Mouse (Mus musculus): ENCODE measurements at regions not wholly inside any gene's neighbourhood (a gene's known extent, or its start where the extent isn't known, plus 50 kb on each side); places are given as distances from the start of the nearest gene placed in this dataset.

DNA sequence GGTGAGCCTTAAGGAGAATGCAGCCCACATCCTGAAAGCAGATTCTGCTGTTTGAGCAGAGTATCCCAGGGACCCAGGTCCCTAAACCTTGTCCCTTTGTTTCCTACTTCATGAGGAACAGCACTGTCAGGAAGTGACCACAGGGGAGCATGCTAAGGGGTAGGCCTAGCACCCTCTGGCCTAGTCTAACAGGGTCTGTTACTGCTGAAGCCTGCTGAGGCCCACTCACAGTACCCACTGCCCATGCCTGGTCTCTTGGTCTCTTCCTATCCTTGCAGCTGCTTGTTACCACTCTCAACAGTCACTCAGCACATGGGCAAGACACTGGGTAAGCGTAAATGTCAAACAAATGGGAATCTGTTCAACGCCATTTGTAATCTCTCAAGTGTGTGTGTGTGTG is 113.2 kb downstream of the Nufip1 start:
- no peak for TF ChIP-seq CTCF (conservative IDR thresholded peaks at IDR 0.05)
- H3K4me3 ChIP-seq = no peak overlapping the region
- no peak for DNase-seq (ENCODE audit: low spot score in 2 of 2)
- H3K27ac ChIP-seq = no peak overlapping the region

DNA sequence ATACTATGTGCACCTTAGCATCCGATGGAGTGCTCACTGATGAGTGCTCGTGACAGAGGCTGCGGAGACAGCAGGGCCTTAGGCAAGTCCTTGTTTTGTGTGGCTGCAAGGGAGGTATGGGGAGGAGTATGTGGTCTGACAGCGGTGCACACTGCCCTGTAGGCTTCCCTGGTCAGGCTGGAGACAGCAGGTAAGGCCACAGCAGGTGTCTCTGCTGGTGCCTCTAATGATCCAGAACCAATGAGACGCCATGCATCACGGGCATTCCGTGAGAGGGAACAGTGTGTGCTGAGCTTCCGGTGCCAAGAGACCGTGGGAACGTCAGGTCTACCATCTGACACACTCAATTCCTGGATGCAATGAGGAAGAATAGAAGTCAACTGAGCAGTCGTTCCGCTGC is 114.8 kb downstream of the Nufip1 start:
- no peak for TF ChIP-seq CTCF (conservative IDR thresholded peaks at IDR 0.05)
- no peak overlapping the region for H3K4me3 ChIP-seq
- H3K27ac ChIP-seq = no peak overlapping the region
- no peak for DNase-seq (ENCODE audit: low spot score in 2 of 2)

DNA sequence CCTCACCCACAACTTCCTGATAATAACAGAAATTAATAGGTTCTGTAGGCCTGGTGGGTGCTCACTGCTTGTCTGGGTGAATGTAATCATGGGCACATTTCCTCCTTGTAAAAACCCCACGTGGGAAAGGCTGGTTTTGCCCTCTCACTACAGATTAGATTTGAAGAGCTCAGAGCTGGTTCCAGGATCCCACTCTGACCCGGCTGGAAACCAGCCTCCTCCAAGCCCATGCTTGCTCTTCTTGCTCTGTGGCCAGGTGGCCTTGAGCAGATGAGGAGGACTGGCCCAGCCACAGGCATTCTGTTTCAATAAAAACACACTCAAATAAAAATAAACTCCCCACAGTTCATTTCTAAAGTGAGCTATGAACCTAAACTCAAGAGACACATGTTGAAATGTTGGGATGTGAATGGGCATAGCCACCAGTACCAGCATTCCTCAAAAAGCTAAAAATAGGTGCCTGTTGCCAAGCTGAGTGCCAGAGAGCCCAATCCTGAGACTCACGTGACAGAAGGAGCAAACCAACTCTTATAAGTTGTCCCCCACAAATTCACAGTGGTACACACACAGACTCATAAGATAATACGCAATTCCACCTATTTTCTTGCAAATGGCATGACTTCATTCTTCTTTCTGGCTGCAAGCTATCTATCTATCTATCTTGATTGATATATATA is 116.1 kb downstream of the Nufip1 start:
- H3K27ac ChIP-seq = no peak overlapping the region
- TF ChIP-seq CTCF (conservative IDR thresholded peaks at IDR 0.05) = no peak
- no peak overlapping the region for H3K4me3 ChIP-seq
- DNase-seq (ENCODE audit: low spot score in 2 of 2) = no peak

DNA sequence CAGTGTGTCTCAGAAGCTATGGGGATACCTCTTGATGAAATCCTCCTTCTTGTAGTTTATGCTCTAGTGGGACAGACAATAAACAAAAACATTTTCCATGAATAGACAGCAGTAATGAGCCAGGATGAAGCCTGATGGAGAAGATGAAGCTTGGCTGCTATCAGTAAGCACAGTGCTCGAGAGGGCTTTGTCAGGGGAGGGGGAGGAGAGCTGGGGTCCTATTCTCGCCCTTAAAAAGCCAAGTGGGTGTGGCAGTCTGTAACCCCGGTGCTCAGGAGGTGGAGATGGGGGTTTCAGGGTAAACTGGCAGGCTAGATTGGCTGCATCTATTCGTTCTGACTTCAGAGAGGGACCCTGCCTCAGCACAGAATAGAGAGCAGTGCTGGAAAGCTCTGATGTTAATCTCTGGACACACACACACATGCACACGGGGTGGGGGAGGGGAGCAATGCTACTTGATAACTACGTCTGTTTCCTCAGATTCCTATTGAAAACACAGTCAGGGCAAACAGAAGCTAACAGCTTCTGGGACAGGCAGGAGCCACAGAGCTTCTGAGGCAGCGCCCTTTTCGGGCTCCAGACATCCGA is 118.4 kb downstream of the Nufip1 start:
- no peak overlapping the region for H3K4me3 ChIP-seq
- no peak for TF ChIP-seq CTCF (conservative IDR thresholded peaks at IDR 0.05)
- H3K27ac ChIP-seq = no peak overlapping the region
- no peak for DNase-seq (ENCODE audit: low spot score in 2 of 2)

DNA sequence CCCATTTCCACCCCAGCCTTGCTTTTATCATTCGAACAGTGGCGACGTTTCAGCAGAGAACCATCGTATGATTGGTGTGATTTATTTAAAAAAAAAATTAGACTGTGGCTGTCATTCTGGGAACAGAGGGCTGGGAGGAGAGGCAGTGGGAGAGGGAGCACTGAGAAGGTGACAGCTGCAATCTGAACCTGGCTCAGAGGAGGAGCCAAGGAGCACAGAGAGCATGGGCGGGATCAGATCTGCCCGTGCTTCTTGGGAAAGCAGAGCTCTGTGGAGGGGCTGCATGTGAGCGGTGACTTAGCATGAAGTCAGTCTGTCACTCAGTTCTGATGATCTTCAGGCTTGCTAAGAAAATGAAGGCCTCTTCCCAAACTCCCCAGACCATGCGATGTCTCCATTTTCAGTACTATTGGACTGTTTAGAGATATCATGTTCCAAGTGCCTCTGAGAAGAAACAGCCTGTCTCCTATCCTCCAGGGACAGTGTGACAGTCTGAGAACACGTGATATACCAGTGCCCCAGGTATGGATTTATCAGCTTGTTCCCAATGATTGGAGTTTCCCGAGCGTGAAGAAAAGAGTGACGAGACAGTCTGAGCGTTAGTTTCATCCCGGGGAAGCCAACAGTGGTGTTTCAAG is 129.3 kb downstream of the Nufip1 start:
- no peak for TF ChIP-seq CTCF (conservative IDR thresholded peaks at IDR 0.05)
- no peak overlapping the region for H3K4me3 ChIP-seq
- H3K27ac ChIP-seq = no peak overlapping the region
- DNase-seq (ENCODE audit: low spot score in 2 of 2) = no peak

DNA sequence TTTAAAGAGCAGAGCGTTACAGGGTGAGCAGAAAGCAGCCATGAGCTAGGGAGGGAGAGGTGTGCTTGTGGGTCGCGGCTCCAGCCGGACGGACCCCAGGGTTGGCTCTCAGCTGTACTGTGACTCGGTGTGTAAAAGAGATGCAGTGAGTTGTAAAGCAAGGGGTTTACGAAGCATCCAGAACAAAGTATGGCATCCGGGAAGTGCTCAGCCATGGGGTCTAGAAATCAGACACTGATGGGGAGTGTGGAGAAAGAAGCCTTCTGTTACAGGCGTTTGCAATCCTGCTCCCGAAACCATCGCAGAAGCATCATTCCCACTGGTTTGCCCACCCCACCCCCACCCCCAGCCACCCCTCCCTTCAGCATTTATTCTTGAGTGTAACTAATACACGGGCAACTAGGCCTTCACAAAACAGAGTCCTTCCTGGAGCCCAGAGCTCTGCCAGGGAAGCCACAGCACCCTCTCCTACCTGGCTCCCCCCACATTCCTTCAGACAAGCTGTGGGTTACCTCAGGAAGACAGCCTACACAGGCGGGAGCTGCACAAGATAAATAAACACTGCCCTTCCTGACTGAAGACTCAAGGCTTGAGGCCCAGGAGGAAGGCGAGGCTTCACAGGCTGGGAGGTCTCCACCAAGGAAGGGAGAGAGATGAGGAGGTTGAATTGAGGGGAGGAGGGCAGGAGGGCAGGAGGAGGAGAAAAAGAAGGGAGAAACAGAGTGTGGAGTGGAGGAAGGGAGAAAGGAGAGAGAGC is 133.1 kb downstream of the Nufip1 start:
- TF ChIP-seq CTCF (conservative IDR thresholded peaks at IDR 0.05) = no peak
- DNase-seq (ENCODE audit: low spot score in 2 of 2) = no peak
- H3K27ac ChIP-seq = no peak overlapping the region
- no peak overlapping the region for H3K4me3 ChIP-seq

DNA sequence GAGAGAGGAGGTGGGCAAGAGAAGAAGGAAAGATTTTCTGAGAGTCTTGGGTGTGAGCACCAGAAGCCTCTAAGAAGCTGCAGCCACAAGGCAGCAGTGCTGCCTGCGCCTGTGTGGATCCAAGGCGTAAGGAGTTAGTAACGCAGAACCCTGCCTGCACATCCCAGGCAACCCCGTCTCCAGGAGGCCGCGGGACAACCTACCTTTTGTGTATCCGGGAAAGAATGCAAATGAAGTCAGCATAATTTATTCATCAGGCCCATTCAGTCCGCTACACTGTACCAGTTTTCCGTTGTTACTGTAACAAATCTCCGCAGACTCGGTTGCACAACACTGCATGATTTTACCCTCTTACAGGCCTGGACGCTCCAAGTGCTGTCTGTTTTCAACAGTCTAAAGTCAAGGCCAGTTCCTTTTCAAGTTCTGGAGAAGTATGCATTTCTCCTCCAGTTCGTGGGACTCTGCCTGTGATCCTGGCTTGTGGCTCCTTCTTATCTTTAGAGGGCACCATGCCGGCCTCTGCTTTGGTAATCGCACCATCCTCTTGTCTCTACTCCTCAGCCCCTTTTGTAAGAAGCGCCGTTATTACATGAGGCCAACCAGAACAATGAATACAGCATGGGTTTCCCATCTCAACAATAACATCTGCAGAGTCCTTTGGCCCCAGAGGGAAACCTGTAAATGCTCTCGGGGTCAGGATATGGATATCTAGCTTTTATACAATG is 133.8 kb downstream of the Nufip1 start:
- no peak for TF ChIP-seq CTCF (conservative IDR thresholded peaks at IDR 0.05)
- Histone ChIP-seq H3K4me3 (no peak overlapping the region), H3K27ac (no peak overlapping the region)
- DNase-seq (ENCODE audit: low spot score in 2 of 2) = no peak

DNA sequence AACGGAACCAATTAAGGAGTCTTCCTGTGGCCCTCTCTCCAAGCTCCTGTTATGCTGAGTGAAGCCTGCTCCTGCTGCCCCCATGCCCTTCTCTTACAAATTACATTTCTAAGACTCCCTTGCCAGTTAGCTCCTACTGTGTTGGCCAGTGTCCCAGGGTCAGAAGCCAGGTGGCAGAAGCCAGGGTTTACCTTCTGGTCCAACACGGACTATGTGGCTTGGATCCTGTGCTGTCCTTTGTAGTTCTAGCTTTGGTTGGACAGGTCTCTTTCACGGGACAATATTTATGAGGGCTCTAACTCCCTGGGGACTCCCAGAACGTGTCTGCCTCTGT is 134.3 kb downstream of the Nufip1 start:
- no peak overlapping the region for H3K4me3 ChIP-seq
- H3K27ac ChIP-seq = no peak overlapping the region
- no peak for DNase-seq (ENCODE audit: low spot score in 2 of 2)
- no peak for TF ChIP-seq CTCF (conservative IDR thresholded peaks at IDR 0.05)

DNA sequence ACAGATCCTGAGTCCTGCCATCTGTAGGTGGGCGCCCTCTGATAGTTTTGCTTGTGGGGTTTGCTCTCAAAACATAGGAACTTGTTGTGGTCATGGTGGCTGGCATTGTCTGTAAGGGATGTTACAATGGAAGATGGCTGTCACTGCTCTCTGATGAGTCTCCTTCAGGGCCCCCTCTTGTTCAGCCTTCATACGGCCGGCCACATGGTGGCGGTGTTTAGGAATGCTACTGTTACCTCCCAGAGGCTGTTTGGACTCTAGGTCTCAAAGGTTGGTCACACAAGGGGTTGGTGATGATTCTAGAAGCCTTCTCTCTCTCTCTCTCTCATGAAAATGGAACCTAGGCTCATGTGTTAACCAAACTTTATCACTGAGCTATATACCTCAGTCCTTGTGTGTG is 137.0 kb downstream of the Nufip1 start:
- no peak overlapping the region for H3K4me3 ChIP-seq
- no peak overlapping the region for H3K27ac ChIP-seq
- TF ChIP-seq CTCF (conservative IDR thresholded peaks at IDR 0.05) = peak; percentile 55
- no peak for DNase-seq (ENCODE audit: low spot score in 2 of 2)

DNA sequence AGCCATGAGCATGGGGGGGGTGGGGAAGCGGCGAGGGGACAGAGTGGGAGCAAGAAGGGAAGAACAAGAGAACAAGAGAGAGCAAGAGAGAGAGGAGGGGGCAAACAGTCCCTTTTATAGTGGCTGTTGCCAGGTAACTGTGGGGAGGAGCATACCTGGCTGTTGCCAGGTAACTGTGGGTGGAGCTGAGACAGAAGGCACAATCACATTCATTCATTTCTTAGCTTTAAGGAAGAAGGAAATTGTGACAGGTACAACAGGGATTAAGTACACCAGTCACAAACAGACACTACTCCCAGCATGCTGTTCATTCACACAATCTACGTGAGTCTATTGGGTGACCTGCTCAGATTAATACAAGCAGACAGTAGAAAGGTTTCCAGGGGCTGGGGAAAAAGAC is 143.2 kb downstream of the Nufip1 start:
- DNase-seq (ENCODE audit: low spot score in 2 of 2) = no peak
- no peak overlapping the region for H3K27ac ChIP-seq
- no peak for TF ChIP-seq CTCF (conservative IDR thresholded peaks at IDR 0.05)
- H3K4me3 ChIP-seq = no peak overlapping the region

DNA sequence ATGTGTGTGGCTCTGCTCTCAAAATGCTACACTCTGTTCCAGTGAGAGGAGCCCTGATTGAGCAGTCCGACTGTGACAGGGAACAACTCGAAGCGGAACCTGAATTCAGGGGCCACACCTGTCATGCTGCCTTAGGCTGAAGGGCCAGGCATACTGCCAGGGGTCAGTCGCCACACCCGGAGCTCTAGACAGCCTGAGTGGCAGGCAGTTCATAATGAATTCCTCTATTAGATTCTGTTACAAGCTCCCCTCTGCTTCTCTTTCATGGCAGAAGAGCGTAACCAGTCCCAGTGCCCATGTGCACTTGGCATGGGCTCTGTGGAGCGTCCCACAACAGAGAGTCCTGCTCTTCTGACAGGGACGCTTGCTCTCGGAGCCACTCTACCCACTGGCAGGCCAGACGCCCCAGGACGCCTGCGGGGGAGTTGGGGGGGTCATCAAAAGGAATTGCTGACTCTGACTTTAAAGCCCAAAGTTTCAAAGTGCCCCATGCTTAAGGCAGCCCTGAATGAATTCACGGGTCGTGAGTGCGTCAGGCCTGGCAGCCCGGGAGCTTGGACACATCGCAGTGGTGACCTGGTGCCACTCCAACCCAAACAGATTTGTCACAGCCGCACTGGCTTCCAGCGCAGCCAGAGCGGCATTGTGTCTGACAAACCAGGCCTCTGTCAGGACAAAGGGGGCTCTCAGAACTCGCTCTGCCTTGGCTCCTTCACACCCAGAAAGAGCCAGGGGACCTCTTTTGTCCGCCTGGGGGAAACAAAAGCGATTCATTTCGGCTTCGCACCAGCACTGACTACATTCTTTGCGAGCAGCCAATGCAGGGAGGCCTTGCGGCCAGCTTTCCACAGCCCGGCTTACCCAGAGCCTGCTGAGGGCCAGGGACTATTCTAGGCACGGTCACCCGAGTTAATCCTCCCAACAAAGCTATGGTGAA is 144.1 kb downstream of the Nufip1 start:
- Histone ChIP-seq H3K4me3 (peak overlapping the region; percentile 6; the same call in 1 of the 2 replicates), H3K27ac (peak overlapping the region; percentile 55; the same call in 1 of the 2 replicates)
- TF ChIP-seq CTCF (conservative IDR thresholded peaks at IDR 0.05) = peak; percentile 42

DNA sequence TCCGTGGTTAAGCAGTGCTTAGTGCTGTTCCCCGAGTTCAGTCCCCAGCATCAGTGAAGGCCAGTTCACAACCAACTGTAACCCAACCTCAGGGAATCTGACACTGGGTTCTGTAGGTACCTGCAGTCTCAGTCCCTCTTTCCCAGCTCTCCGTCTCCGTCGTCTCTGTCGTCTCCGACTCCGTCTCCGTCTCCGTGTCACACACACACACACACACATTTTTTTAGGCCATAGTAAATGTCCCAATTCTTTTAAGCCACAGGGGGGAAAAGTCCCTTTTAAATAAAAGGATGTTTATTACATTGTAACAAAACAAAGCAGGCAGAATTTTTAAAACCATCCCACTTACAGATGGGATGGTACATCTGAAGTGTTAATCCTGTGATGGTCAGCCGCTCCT is 145.3 kb downstream of the Nufip1 start:
- DNase-seq (ENCODE audit: low spot score in 2 of 2) = no peak
- no peak overlapping the region for H3K4me3 ChIP-seq
- peak overlapping the region; percentile 14; the same call in 1 of the 2 replicates for H3K27ac ChIP-seq
- TF ChIP-seq CTCF (conservative IDR thresholded peaks at IDR 0.05) = no peak

More for the DNA sequence above, 144.1 kb downstream of the Nufip1 start:
- DNase-seq (ENCODE audit: low spot score in 2 of 2) = peak; percentile 66 to 86

All from layer of hippocampus, adult 2 months (tissue).